Mouse (Mus musculus): ENCODE results near the gene Bhlha9. TPM values are rescaled to one million over a fixed set of nuclear protein-coding genes. Genes with fewer than 3 reads are reported as not detected.

The Bhlha9 gene
- polyA plus RNA-seq, 1 experiment from 2014 or later = not detected

- Histone ChIP-seq H3K9me3 (replicated peaks; ENCODE audit: control insufficient read depth, low read length) (no peaks in the 10 kb centered on the region), H3K9ac (ENCODE audit: low read length) (no peak overlapping the region), H3K27ac (ENCODE audit: low read length) (no peak overlapping the region), H3K4me1 (ENCODE audit: control insufficient read depth, insufficient read depth, low read length) (no peaks in the 10 kb centered on the region), H3K4me2 (ENCODE audit: low read depth, low read length) (no peak overlapping the region), H3K4me3 (ENCODE audit: low read length) (no peak overlapping the region), H3K27me3 (ENCODE audit: control insufficient read depth, insufficient read depth, low read length) (no peaks in the 10 kb centered on the region), H3K36me3 (ENCODE audit: control insufficient read depth, insufficient read depth) (no peaks in the 10 kb centered on the region)
- WGBS = 81% methylated on average over 17 of the region's 17 CpGs
- ATAC-seq (replicated peaks; ENCODE audit: extremely low read depth, insufficient read depth, low FRiP score) = no peak
Observed at GRCm38 (mm10) chr11:76639269-76639985, 32.8 kb upstream of the Bhlha9 start.

GRCm38 (mm10) chr11:76640231-76640630 is 32.0 kb upstream of the Bhlha9 start:
- no peak for ATAC-seq (replicated peaks; ENCODE audit: extremely low read depth, insufficient read depth, low FRiP score)
- H3K9ac ChIP-seq (ENCODE audit: low read length) = no peak overlapping the region
- no peak overlapping the region for H3K4me2 ChIP-seq (ENCODE audit: low read depth, low read length)
- no peaks in the 10 kb centered on the region for H3K9me3 ChIP-seq (replicated peaks; ENCODE audit: control insufficient read depth, low read length)
- H3K4me3 ChIP-seq (ENCODE audit: low read length) = no peak overlapping the region
- no peaks in the 10 kb centered on the region for H3K36me3 ChIP-seq (ENCODE audit: control insufficient read depth, insufficient read depth)
- no peaks in the 10 kb centered on the region for H3K4me1 ChIP-seq (ENCODE audit: control insufficient read depth, insufficient read depth, low read length)
- 63% methylated on average over 4 of the region's 4 CpGs for WGBS
- no peak overlapping the region for H3K27ac ChIP-seq (ENCODE audit: low read length)
- 0 out of 2 replicates have a peak, but pooled peaks cover 6% of the 10 kb centered on the region for H3K27me3 ChIP-seq (ENCODE audit: control insufficient read depth, insufficient read depth, low read length)

GRCm38 (mm10) chr11:76644257-76644656 is 28.0 kb upstream of the Bhlha9 start:
- Histone ChIP-seq H3K4me3 (ENCODE audit: low read length) (no peak overlapping the region), H3K9me3 (replicated peaks; ENCODE audit: control insufficient read depth, low read length) (no peaks in the 10 kb centered on the region), H3K4me2 (ENCODE audit: low read depth, low read length) (no peak overlapping the region), H3K36me3 (ENCODE audit: control insufficient read depth, insufficient read depth) (no peaks in the 10 kb centered on the region), H3K27me3 (ENCODE audit: control insufficient read depth, insufficient read depth, low read length) (peaks cover 9% of the 10 kb centered on the region; the same call in 1 of the 2 replicates), H3K9ac (ENCODE audit: low read length) (no peak overlapping the region), H3K4me1 (ENCODE audit: control insufficient read depth, insufficient read depth, low read length) (peaks cover 13% of the 10 kb centered on the region), H3K27ac (ENCODE audit: low read length) (no peak overlapping the region)
- no peak for ATAC-seq (replicated peaks; ENCODE audit: extremely low read depth, insufficient read depth, low FRiP score)
- 77% methylated on average over 6 of the region's 6 CpGs for WGBS

GRCm38 (mm10) chr11:76645036-76645435 is 27.2 kb upstream of the Bhlha9 start:
- ATAC-seq (replicated peaks; ENCODE audit: extremely low read depth, insufficient read depth, low FRiP score) = no peak
- H3K9me3 ChIP-seq (replicated peaks; ENCODE audit: control insufficient read depth, low read length) = no peaks in the 10 kb centered on the region
- H3K4me3 ChIP-seq (ENCODE audit: low read length) = no peak overlapping the region
- peaks cover 9% of the 10 kb centered on the region; the same call in 1 of the 2 replicates for H3K27me3 ChIP-seq (ENCODE audit: control insufficient read depth, insufficient read depth, low read length)
- H3K27ac ChIP-seq (ENCODE audit: low read length) = no peak overlapping the region
- H3K4me2 ChIP-seq (ENCODE audit: low read depth, low read length) = no peak overlapping the region
- no peak overlapping the region for H3K9ac ChIP-seq (ENCODE audit: low read length)
- WGBS = 70% methylated on average over 9 of the region's 9 CpGs
- no peaks in the 10 kb centered on the region for H3K36me3 ChIP-seq (ENCODE audit: control insufficient read depth, insufficient read depth)
- peaks cover 13% of the 10 kb centered on the region for H3K4me1 ChIP-seq (ENCODE audit: control insufficient read depth, insufficient read depth, low read length)

- peak overlapping the region; percentile 44; the same call in 1 of the 2 replicates for H3K9ac ChIP-seq (ENCODE audit: low read length)
- no peak overlapping the region for H3K27ac ChIP-seq (ENCODE audit: low read length)
- WGBS = under 1% methylated on average over 19 of the region's 19 CpGs
- H3K4me1 ChIP-seq (ENCODE audit: control insufficient read depth, insufficient read depth, low read length) = peaks cover 13% of the 10 kb centered on the region
- H3K4me3 ChIP-seq (ENCODE audit: low read length) = peak overlapping the region; percentile 35
- H3K9me3 ChIP-seq (replicated peaks; ENCODE audit: control insufficient read depth, low read length) = no peaks in the 10 kb centered on the region
- H3K36me3 ChIP-seq (ENCODE audit: control insufficient read depth, insufficient read depth) = no peaks in the 10 kb centered on the region
- H3K4me2 ChIP-seq (ENCODE audit: low read depth, low read length) = peak overlapping the region; percentile 67
- H3K27me3 ChIP-seq (ENCODE audit: control insufficient read depth, insufficient read depth, low read length) = peaks cover 9% of the 10 kb centered on the region; the same call in 1 of the 2 replicates
- peak; percentile 83 for ATAC-seq (replicated peaks; ENCODE audit: extremely low read depth, insufficient read depth, low FRiP score)
Observed at GRCm38 (mm10) chr11:76645955-76646354, 26.3 kb upstream of the Bhlha9 start.

GRCm38 (mm10) chr11:76647062-76647461 is 25.2 kb upstream of the Bhlha9 start:
- H3K4me3 ChIP-seq (ENCODE audit: low read length) = peak overlapping the region; percentile 31
- peak overlapping the region; percentile 42 for H3K9ac ChIP-seq (ENCODE audit: low read length)

GRCm38 (mm10) chr11:76647500-76647899 is 24.8 kb upstream of the Bhlha9 start:
- no peak overlapping the region; the same call in 1 of the 2 replicates for H3K27ac ChIP-seq (ENCODE audit: low read length)
- H3K36me3 ChIP-seq (ENCODE audit: control insufficient read depth, insufficient read depth) = no peaks in the 10 kb centered on the region
- WGBS = 4% methylated on average over 9 of the region's 9 CpGs
- peak; percentile 47; the same call in 1 of the 2 replicates for ATAC-seq (replicated peaks; ENCODE audit: extremely low read depth, insufficient read depth, low FRiP score)
- no peaks in the 10 kb centered on the region for H3K9me3 ChIP-seq (replicated peaks; ENCODE audit: control insufficient read depth, low read length)
- H3K4me3 ChIP-seq (ENCODE audit: low read length) = peak overlapping the region; percentile 31
- H3K9ac ChIP-seq (ENCODE audit: low read length) = peak overlapping the region; percentile 42
- H3K4me2 ChIP-seq (ENCODE audit: low read depth, low read length) = peak overlapping the region; percentile 64
- H3K27me3 ChIP-seq (ENCODE audit: control insufficient read depth, insufficient read depth, low read length) = peaks cover 9% of the 10 kb centered on the region; the same call in 1 of the 2 replicates
- H3K4me1 ChIP-seq (ENCODE audit: control insufficient read depth, insufficient read depth, low read length) = peaks cover 13% of the 10 kb centered on the region

More at GRCm38 (mm10) chr11:76647062-76647461, 25.2 kb upstream of the Bhlha9 start:
- ATAC-seq (replicated peaks; ENCODE audit: extremely low read depth, insufficient read depth, low FRiP score) = 0 out of 2 replicates have a peak, but pooled peaks have one; percentile 26
- Histone ChIP-seq H3K4me2 (ENCODE audit: low read depth, low read length) (peak overlapping the region; percentile 64), H3K36me3 (ENCODE audit: control insufficient read depth, insufficient read depth) (no peaks in the 10 kb centered on the region), H3K9me3 (replicated peaks; ENCODE audit: control insufficient read depth, low read length) (no peaks in the 10 kb centered on the region), H3K27me3 (ENCODE audit: control insufficient read depth, insufficient read depth, low read length) (peaks cover 9% of the 10 kb centered on the region; the same call in 1 of the 2 replicates), H3K27ac (ENCODE audit: low read length) (no peak overlapping the region; the same call in 1 of the 2 replicates), H3K4me1 (ENCODE audit: control insufficient read depth, insufficient read depth, low read length) (peaks cover 13% of the 10 kb centered on the region)
- 9% methylated on average over 7 of the region's 7 CpGs for WGBS

- 54% methylated on average over 12 of the region's 14 CpGs for WGBS
- no peak for ATAC-seq (replicated peaks; ENCODE audit: extremely low read depth, insufficient read depth, low FRiP score)
- Histone ChIP-seq H3K4me2 (ENCODE audit: low read depth, low read length) (no peak overlapping the region), H3K4me3 (ENCODE audit: low read length) (no peak overlapping the region), H3K27ac (ENCODE audit: low read length) (no peak overlapping the region), H3K9me3 (replicated peaks; ENCODE audit: control insufficient read depth, low read length) (no peaks in the 10 kb centered on the region), H3K9ac (ENCODE audit: low read length) (no peak overlapping the region), H3K27me3 (ENCODE audit: control insufficient read depth, insufficient read depth, low read length) (no peaks in the 10 kb centered on the region), H3K4me1 (ENCODE audit: control insufficient read depth, insufficient read depth, low read length) (peaks cover 10% of the 10 kb centered on the region), H3K36me3 (ENCODE audit: control insufficient read depth, insufficient read depth) (no peaks in the 10 kb centered on the region)
Observed at GRCm38 (mm10) chr11:76650862-76651560, 21.3 kb upstream of the Bhlha9 start.

Data from heart, embryonic 16.5 days (tissue).